Mouse (Mus musculus) cortical plate, adult 2 months (tissue): ENCODE data around the gene Arid2. TPM values are rescaled to one million over a fixed set of nuclear protein-coding genes. Genes with fewer than 3 reads are reported as not detected.
"Not testable (repeated sequence)": the region's sequence is repeated elsewhere in the genome, so short reads cannot be mapped to it uniquely, and the experiment has no call there.

Source experiments
- H3K27ac ChIP-seq: fragments of 200-500 bp; 2 replicates; pipeline ENCODE4 v1.5.1; 2012; ENCODE audit warnings: low read length, control low read depth, inconsistent platforms; ENCODE audit not compliant: insufficient read depth
- H3K4me1 ChIP-seq: fragments of 200-500 bp; 2 replicates; pipeline ENCODE4 v1.6.1; 2011; ENCODE audit warnings: low read length; ENCODE audit not compliant: control insufficient read depth, insufficient read depth
- H3K4me3 ChIP-seq: fragments of 200-500 bp; 2 replicates; pipeline ENCODE4 v1.5.1; 2011; ENCODE audit warnings: mild to moderate bottlenecking, low read length, control low read depth; ENCODE audit not compliant: insufficient read depth
- CTCF ChIP-seq: fragments of 200-500 bp; IDR thresholded peaks from 2 replicates; pipeline ENCODE4 v1.5.1; 2011; ENCODE audit warnings: mild to moderate bottlenecking, control low read depth, low read length; ENCODE audit not compliant: insufficient read depth; ENCODE audit errors: extremely low read depth
- POLR2A ChIP-seq: fragments of 200-500 bp; IDR thresholded peaks from 2 replicates; pipeline ENCODE4 v1.6.1; 2011; ENCODE audit warnings: mild to moderate bottlenecking, low read length, control low read depth; ENCODE audit not compliant: insufficient read depth; ENCODE audit errors: extremely low read depth
- polyA plus RNA-seq: library from polyadenylated mRNA; depleted of rRNA; stranded (reverse); fragments of >200 nt; gene quantifications from 2 replicates; pipeline ENCODE4 v1.2.3, GENCODE M21; 2012

Arid2 gene
- polyA plus RNA-seq, 1 experiment, result 13.3 TPM

GRCm38 (mm10) chr15:96396641-96397344, 109.5 kb downstream of the Arid2 start:
- no peak overlapping the region for H3K4me3 ChIP-seq
- H3K4me1 ChIP-seq, result peaks cover 2% of the 10 kb centered on the region; the same call in 1 of the 2 replicates
- TF ChIP-seq CTCF, result no peak
- no peak for TF ChIP-seq POLR2A
- no peak overlapping the region for H3K27ac ChIP-seq

- Histone ChIP-seq H3K27ac (no peak overlapping the region), H3K4me1 (peaks cover 2% of the 10 kb centered on the region; the same call in 1 of the 2 replicates), H3K4me3 (no peak overlapping the region)
- TF ChIP-seq POLR2A (no peak), CTCF (no peak)
These were observed 111.0 kb downstream of the Arid2 start for GRCm38 (mm10) chr15:96398333-96398732.

- Histone ChIP-seq H3K4me1 (no peaks in the 10 kb centered on the region), H3K27ac (no peak overlapping the region), H3K4me3 (no peak overlapping the region)
- TF ChIP-seq POLR2A (no peak), CTCF (no peak)
These were observed 118.2 kb downstream of the Arid2 start for GRCm38 (mm10) chr15:96405548-96405947.

GRCm38 (mm10) chr15:96406253-96406652, 118.9 kb downstream of the Arid2 start:
- TF ChIP-seq CTCF, result no peak
- no peak for TF ChIP-seq POLR2A
- Histone ChIP-seq H3K27ac (no peak overlapping the region), H3K4me1 (no peaks in the 10 kb centered on the region), H3K4me3 (no peak overlapping the region)

DNA sequence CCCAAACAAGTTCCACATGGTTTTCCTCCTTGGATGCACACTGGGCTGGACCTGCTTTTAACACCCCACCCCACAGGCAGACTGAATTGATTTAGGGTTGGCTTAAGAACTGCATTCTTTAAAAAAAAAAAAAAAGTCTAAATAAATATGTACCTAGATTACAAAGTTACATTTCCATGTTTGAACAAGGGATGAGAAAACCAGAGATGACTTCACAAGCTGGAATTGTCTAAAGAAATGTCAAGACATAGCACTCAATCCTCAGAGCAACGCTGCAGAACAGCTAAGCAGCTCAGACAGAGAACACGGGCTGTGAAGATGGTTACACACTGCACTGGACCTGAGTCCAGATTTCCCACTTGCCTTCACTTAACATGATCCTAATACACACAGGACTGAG, 119.8 kb downstream of the Arid2 start:
- no peak overlapping the region for H3K27ac ChIP-seq
- TF ChIP-seq POLR2A (no peak), CTCF (no peak)
- no peak overlapping the region for H3K4me3 ChIP-seq
- no peaks in the 10 kb centered on the region for H3K4me1 ChIP-seq

- TF ChIP-seq CTCF (no peak), POLR2A (no peak)
- Histone ChIP-seq H3K27ac (no peak overlapping the region), H3K4me1 (no peaks in the 10 kb centered on the region), H3K4me3 (no peak overlapping the region)
These were observed 121.4 kb downstream of the Arid2 start for GRCm38 (mm10) chr15:96408717-96409121.

DNA sequence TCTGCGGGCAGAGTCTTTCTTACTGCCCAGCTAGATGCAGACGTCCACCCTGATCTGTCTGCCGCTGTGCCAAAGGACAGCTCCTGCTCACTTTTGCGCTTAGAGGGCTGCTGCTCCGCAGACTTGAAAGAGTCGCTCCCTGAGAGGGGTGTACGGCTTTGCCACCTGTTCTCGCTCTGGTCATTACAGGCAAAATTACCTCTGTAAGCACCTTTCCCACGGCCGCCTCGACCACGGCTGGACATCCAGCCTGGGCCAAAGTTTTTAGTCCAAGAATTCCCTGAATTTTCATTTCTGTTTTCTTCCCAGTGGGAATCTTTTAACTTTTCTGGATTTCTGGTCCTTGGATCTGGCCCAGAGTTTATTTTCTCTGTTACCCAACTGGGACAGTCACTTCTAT, 130.8 kb downstream of the Arid2 start:
- Histone ChIP-seq H3K4me3 (no peak overlapping the region), H3K27ac (no peak overlapping the region), H3K4me1 (no peaks in the 10 kb centered on the region)
- TF ChIP-seq POLR2A (no peak), CTCF (no peak)

GRCm38 (mm10) chr15:96419920-96420319, 132.6 kb downstream of the Arid2 start:
- Histone ChIP-seq H3K4me1 (no peaks in the 10 kb centered on the region), H3K4me3 (no peak overlapping the region), H3K27ac (no peak overlapping the region)
- TF ChIP-seq POLR2A, result no peak
- no peak for TF ChIP-seq CTCF

DNA sequence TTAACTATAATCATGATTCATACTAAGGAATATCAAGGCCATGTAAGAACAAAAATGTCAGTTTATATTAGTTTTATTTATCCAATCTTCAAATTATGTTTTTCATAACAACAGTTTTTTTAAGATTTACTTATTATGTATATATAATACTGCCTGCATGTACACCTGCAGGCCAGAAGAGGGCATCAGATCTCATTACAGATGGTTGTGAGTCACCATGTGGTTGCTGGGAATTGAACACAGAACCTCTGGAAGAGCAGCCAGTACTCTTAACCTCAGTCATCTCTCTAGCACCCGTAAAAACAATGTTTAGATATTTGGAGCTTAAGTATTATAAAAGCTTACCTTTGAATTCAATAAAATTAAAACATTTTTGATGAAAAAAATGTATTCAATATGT, 146.9 kb downstream of the Arid2 start:
- TF ChIP-seq POLR2A, result no peak
- TF ChIP-seq CTCF, result no peak
- H3K4me3 ChIP-seq, result no peak overlapping the region
- H3K27ac ChIP-seq, result no peak overlapping the region
- no peaks in the 10 kb centered on the region for H3K4me1 ChIP-seq

DNA sequence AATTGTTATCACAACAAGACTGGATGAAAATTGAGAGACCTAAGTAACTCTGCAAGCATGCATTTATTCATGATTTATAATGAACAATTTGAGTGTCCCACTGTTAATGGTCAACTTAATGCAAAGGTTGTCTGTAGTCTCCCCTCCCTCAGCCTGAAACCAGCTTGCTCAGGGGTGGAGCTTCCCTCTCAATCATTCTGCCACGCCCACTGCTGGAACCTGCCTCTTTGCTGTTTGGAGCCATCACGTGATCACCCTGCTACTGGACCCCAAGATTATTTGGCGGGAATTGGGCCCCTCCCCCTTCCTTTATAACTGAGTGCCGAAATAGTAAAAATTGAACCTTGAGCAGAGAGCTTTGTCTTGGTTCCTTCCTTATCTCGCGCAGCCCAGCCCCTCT, 154.2 kb downstream of the Arid2 start:
- H3K27ac ChIP-seq, H3K4me3 ChIP-seq, H3K4me1 ChIP-seq: not testable (repeated sequence)
